Mouse (Mus musculus) layer of hippocampus, adult 11-12 months (tissue): Measurements from ENCODE around the gene Fam114a1.

Source experiments
- DNase-seq: peaks from one replicate; pipeline ENCODE4 v3.0.0; 2022; ENCODE audit warnings: low spot score

The Fam114a1 gene

GRCm38 (mm10) chr5:65059806-65060205, 89.9 kb downstream of the Fam114a1 start:
- no peak for DNase-seq

GRCm38 (mm10) chr5:65062236-65062635, 92.4 kb downstream of the Fam114a1 start:
- no peak for DNase-seq

GRCm38 (mm10) chr5:65063266-65063665, 93.4 kb downstream of the Fam114a1 start:
- no peak for DNase-seq

DNA sequence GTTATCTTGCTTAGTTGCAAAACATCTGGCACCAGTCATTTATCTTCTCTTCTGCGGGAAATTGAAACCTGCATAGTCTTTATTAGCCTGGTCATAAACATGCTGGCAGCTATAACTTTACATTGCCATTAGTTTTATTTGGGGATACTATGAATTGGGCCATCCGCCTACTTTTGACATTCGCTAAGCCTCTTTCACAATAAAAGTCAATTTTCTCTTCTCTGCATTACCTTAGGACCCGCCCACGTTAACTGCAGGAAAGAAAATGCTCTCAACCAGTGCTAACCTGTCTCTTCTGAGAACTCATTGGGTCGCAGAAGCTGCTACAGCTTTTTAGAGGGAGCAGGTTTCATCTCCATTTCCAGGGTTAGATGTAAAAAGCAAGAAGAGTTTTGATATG, 98.3 kb downstream of the Fam114a1 start:
- no peak for DNase-seq

DNA sequence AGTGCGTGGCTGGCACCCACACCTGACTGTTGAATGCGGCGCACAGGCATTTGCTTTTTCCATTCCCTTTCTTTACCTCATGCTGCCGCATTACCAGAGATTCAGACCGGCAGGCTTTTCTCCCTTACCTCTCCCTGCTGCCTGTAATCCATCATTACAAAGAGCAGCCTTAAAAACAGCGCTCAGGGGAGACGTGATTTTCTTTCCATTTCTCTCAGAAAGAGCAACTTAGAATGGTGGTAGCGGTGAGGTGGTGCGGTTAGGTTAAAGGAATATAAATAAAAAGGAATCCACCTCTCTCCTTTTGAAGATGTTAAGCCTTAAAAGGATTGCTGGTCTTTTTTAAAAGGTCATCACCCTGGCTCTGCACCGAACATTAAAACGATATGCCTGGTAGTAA, 100.0 kb downstream of the Fam114a1 start:
- DNase-seq, result no peak

GRCm38 (mm10) chr5:65071689-65072118, 101.8 kb downstream of the Fam114a1 start:
- DNase-seq, result no peak

DNA sequence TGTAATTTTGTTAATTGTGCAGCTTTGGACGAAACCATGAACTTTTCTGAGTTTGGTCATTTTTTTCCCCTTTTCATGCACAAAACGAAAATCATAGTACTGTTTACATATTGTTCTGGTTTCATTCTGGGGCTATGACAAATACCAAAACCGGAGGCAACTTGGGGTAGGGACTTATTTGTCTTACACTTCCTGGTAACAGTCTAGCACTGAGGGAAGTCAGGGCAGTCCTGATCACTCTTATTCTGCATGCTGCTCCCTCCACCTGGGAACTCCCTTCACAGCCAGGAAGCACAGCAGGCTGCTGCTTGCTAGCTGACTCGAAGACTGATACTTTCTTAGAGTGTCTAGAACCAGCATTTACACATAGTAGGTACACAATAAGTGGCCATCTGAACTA, 103.4 kb downstream of the Fam114a1 start:
- DNase-seq, result no peak

DNA sequence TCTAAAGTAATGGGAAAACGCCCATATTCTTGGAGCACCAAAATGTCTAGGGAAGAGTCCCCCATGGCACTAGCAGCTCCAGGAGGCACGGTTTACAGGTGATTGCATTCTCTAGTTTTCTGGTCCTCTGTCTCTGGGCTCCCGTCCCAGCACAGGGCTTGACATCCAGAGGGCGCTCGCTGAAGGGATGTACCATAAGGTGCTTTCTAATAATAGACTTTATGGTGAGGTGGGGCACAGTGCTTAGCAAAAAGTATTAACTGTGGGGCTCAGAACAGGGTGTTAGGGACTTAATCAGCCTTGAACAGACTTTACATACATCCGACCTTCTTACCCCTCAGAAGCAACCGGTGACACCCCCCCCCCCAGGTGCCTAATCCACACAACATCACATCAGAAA, 104.8 kb downstream of the Fam114a1 start:
- no peak for DNase-seq

- DNase-seq, result no peak
Measured at GRCm38 (mm10) chr5:65076087-65076486, 106.2 kb downstream of the Fam114a1 start.

GRCm38 (mm10) chr5:65076748-65077147, 106.9 kb downstream of the Fam114a1 start:
- no peak for DNase-seq

- no peak for DNase-seq
Measured at GRCm38 (mm10) chr5:65078081-65078480, 108.2 kb downstream of the Fam114a1 start.

DNA sequence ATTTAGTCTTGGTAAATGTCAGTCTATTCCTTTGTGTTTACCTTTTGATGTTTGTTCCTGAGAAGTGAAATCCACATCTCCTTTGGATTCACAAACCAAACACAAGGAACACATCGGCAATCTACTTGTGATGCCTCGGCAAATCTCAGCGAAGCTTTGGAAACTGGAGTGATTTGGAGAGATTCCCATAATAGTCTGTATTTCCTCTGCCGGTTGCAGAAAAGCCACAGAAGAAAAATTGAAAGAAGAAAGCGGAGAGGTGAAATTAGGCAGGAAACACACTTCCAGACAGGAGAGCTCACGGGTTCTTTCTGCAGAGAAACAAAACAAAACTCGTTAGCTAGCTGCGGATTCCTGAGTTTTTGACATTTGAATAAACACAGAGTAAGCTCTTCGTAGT, 110.0 kb downstream of the Fam114a1 start:
- peak; percentile 29 for DNase-seq

DNA sequence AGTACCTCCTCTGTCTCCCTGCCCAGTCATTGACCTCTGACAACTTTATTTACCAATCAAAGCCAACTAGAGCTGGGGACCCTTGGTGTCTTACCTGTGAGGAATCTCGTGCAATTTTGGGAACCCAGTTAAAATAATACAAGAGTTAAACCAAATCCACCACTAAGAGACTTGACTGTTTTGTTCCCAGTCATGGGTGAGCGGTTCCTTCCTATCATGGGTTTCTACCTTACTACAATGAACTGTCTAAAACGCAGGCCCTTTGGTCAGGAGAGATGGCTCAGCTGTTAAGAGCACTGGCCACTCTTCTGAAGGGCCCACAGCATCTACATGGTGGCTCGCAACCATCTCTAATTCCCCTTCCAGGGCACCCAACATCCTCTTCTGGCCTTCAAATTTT, 112.0 kb downstream of the Fam114a1 start:
- DNase-seq, result no peak

GRCm38 (mm10) chr5:65086522-65086921, 116.7 kb downstream of the Fam114a1 start:
- no peak for DNase-seq

- DNase-seq, result no peak
Measured at GRCm38 (mm10) chr5:65089707-65090106, 119.8 kb downstream of the Fam114a1 start.

DNA sequence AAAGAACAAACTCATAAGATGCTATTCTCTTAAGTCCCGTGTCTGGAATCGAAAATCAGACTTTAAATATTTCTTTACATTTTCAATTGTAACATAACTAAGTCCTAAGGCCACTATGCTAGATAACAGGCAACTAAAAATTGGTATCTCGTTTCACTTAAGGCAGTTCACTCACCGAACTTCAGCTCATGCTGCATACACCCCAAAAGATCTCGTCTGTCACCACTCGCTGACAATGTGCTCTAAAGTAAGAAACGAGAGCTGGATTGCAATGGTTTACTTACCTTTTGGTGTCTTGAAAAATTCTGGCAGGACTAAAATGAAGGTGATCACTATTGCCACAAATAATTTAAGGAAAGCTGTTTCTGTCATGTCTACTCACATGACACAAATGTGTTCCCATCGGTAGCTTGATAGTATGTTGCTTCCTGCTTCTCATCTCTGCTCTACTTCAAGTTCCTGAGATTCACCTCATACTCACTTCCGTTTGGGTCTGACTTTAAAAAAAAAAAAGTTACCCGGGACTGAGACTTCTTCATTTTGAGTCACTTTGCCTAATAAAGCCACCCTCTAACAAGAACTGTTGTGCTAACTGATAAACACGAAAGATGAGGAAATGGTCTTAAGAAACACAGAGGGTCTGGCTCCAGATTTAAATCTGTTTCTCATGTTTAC, 121.5 kb downstream of the Fam114a1 start:
- no peak for DNase-seq
